Mouse (Mus musculus) kidney, postnatal 10 days (tissue): Measurements from ENCODE around the gene Vmn2r8.
"Not testable (repeated sequence)": the region's sequence is repeated elsewhere in the genome, so short reads cannot be mapped to it uniquely, and the experiment has no call there.

Source experiments
- DNase-seq: peaks from one replicate; pipeline ENCODE4 v3.0.0; 2021; ENCODE audit warnings: mixed read lengths

Gene Vmn2r8

DNA sequence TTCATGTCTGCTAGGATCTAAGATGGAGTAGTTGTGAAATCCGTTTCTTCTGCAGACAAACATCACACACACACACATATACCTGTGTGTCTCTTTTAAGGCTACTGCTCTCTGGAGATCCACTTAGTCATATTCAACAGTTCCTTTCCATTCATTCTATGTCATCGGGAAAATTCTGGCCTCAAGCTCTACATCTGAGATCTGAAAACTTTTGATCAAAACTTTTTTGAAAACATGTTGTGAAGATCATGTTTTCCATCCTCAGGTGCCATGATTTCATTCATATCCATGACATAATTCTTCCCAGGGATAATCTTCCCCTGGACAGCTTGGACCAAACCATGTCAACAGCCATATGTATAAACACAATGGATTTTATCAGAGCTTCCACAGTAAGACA is at the start of gene Vmn2r8:
Gene Vmn2r8 (minus strand): TSS at position 101 of the 400 bp plus-strand sequence.
- DNase-seq = not testable (repeated sequence)

DNA sequence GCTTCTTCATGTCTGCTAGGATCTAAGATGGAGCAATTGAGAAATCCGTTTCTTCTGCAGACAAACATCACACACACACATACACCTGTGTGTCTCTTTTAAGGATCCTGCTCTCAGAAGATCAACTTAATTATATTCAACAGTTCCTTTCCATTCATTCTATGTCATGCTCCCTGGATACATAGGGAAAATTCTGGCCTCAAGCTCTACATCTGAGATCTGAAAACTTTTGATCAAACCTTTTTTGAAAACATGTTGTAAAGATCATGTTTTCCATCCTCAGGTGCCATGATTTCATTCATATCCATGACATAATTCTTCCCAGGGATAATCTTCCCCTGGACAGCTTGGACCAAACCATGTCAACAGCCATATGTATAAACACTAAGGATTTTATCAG is 43.9 kb upstream of the Vmn2r8 start, which contains the start of gene Vmn2r9:
Gene Vmn2r9 (minus strand): TSS at position 101 of the 400 bp plus-strand sequence.
- DNase-seq = not testable (repeated sequence)

DNA sequence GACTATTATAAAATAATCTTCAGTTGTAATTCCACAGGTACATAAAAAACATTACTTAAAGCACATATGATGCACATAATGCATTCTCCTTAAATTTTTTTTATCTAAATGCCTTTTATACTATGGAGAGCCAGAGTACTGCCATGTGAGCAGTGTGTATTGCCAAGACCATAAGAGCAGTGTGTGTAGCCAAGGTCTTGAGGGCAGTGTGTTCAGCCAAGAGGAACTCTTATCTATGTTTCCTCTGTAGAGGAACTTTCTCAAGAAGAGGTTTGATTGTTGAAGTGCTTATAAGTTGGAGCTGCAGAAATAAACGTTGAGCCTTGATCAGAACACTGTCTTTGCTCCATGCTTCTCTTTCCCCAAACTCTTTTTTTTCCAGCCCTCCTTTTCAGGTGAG is 40.8 kb upstream of the Vmn2r8 start:
- DNase-seq = no peak

DNA sequence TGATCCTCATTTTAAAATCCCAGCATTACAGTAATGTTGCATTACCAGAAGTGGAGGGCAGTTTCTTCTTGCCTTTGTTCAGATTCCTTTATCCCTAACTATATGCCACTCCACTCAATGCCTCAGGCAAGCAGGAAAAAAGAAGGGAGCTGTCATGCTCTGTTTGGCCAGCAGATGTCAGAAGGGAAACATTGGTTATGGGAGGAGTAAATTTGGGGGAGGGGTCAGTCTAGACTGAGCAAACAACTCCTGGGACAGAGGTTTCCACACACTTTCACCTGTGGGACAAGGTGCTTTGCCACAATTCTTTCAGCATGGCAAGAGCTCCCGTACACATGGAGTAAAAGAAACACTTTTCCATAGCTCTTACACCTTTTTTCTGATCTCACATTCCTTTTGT is 27.5 kb upstream of the Vmn2r8 start:
- DNase-seq = peak; percentile 5

DNA sequence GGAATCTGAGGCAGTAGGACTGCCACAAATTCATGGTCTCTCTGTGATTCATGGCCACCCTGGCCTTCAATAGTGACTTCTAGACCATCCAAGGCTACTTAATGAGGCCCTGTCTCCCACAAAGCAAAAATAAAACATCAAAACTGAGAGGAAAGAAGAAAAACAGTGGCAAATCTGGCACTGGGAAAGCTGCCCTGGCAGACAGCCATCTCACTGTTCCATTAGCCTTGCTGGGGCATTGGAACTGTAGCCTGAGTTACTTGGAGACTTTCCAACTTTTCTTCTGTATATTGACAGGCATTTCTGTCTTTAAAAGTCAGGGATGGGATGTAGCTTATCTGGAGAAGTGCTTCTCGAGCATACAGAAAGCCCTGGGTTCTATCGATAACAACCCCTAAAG is 14.6 kb upstream of the Vmn2r8 start:
- peak; percentile 13 for DNase-seq

GRCm38 (mm10) chr5:108803646-108804045 is 5.0 kb downstream of the Vmn2r8 start:
- no peak for DNase-seq

GRCm38 (mm10) chr5:108795263-108795662 is 13.4 kb downstream of the Vmn2r8 start, which contains the start of gene Tmed11:
Tmed11 (minus strand) TSS chr5:108795363.
- DNase-seq = not testable (repeated sequence)

DNA sequence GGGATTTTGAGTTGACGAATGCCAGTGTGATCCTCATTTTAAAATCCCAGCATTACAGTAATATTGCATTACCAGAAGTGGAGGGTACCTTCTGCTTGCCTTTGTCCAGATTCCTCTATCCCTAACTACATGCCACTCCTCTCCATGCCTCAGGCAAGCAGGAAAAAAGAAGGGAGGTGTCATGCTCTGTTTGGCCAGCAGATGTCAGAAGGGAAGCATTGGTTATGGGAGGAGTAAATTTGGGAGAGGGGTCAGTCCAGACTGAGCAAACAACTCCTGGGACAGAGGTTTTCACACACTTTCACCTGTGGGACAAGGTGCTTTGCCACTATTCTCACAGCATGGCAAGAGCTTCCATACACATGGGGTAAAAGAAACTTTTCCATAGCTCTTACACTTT is 18.3 kb downstream of the Vmn2r8 start:
- DNase-seq = peak; percentile 26

GRCm38 (mm10) chr5:108774630-108775306 is 33.9 kb downstream of the Vmn2r8 start, which contains the start of gene Rnf212:
Rnf212 (minus strand) TSS chr5:108774982.
- no peak for DNase-seq

DNA sequence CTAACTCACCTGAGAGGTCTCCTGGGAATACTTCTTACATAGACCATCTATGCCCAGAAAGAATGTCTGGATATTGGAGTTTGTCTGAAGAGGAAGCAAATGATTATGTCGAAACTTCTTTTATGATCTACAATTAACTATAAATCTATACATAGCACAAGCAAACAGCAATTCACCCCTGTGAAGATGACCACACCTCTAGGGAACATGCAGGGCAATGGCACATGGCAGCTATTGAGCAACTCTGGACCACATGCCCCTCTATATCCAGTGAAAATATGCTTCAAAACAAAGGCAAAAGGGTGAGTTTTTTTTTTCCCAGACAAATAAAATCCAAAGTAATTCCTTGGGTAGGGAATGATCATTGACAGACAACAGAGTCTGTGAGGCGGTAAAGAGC is 48.6 kb downstream of the Vmn2r8 start:
- DNase-seq = no peak

- peak; percentile 43 for DNase-seq
Measured at GRCm38 (mm10) chr5:108758396-108758795, 50.3 kb downstream of the Vmn2r8 start.

GRCm38 (mm10) chr5:108751258-108751657 is 57.4 kb downstream of the Vmn2r8 start:
- DNase-seq = not testable (repeated sequence)

GRCm38 (mm10) chr5:108750328-108751210 is 58.1 kb downstream of the Vmn2r8 start:
- DNase-seq = no peak

DNA sequence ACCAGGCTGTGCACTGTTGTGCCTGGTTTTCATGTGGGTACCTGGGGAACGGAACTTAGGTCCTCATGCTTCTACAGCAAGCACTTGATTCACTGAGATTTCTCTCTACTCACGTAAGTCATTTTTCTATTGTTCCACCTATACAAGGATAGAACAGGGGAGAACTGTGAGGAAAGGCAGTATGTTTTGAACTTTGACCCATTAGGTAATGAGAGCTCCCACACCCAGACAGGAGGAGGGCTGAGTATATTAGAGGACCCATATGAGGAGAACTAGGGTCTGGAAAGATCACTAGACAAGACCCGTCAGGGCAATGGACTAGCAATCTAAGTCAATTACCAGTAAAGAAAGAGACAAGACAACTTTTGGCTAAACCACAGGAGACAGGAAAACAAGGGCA is 64.0 kb downstream of the Vmn2r8 start:
- DNase-seq = no peak

DNA sequence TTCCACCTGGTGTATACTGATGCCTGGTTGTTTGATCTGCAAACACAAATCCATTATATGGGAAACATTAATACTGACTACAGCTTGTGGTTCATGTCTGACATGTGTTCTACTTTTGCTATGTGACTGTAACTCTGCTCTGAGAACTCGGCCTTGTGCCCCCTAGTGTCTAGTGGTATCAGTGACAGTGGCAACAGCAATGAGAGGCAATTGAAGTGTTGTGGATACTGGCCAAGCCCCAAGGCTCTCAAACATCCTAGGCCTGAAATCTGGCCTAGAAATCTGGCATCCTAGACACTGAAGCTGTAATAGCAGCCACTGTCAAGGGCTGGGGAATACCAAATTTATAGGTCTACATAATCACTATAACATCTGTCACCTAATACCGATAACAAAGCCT is 64.8 kb downstream of the Vmn2r8 start:
- no peak for DNase-seq

DNA sequence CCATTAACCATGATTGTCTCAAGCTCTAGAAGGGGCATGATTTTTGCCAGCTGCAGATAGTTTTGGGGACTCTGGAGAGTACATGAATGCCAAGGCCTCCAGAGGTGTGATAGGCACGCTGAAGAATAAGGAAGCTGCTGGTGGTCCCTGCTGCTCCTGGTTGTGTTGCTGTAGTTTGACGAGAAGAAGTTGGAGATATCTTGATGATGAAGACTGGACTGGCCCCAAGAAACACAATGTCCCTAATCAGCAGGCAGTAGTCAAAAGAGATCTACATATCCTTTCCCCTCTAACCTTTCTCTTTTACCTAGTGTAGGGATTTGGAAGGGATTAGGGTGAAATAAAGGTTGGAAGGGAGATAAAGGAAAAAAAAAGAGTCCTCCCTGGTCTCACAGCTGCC is 66.1 kb downstream of the Vmn2r8 start:
- DNase-seq = no peak

GRCm38 (mm10) chr5:108741844-108742243 is 66.8 kb downstream of the Vmn2r8 start:
- DNase-seq = no peak
